Mouse (Mus musculus): ENCODE measurements around the gene Btbd19.

Btbd19 gene

DNA sequence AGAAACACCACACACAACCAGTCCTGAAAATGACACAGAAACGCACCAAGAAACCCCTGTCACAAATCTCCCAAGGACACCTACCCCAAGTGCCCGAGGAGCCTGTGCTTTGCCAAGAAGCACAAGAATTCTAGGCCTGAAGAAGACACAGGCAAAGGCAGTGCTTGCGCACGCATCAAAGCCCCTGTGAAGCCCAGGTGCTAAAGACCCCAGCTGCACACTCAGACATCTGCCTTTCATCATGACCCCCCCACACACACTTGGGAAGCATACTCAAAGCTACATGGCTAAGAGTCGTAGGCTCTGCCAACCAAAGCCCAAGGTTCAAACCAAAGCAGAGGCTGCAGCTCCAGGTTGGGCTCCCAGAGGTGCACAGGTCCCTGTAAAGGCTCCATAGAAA is 9.9 kb downstream of the Btbd19 start:
- DNase-seq (ENCODE audit: low read depth, low spot score) = no peak

DNA sequence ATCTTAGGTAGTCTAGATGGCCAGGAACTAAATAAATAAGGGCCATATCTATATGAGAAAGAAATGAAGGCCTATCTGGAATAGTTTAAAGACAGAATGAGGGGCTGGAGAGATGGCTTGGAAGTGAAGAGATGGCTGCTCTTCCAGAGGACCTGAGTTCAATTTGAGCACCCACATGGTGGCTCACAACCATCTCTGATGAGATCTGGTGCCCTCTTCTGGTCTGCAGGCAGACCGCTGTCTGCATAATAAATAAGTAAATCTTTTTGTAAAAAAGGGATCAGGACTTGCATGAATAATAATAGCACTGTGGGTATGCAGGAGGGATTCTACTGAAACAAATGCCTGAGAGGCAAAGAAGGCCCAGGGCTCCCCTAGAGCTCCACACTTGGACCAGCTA is 12.3 kb downstream of the Btbd19 start:
- DNase-seq (ENCODE audit: low read depth, low spot score) = no peak

DNA sequence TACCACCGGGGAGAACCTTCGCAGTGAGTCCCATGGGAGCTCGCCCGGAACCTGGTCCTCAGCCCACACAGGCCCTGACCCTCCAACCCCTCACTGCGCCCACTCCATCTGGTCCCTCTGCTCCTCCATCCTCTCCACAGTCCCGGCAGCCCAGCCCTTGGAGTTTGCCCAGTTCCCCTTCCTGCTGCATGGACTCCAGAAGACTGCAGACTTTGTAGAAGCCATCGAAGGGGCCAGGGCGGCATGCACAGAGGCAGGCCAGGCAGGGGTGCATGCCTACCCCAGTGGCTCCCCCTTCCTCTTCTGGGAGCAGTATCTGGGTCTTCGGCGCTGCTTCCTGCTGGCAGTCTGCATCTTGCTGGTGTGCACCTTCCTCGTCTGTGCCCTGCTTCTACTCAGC is 14.5 kb downstream of the Btbd19 start:
- DNase-seq (ENCODE audit: low read depth, low spot score) = no peak

DNA sequence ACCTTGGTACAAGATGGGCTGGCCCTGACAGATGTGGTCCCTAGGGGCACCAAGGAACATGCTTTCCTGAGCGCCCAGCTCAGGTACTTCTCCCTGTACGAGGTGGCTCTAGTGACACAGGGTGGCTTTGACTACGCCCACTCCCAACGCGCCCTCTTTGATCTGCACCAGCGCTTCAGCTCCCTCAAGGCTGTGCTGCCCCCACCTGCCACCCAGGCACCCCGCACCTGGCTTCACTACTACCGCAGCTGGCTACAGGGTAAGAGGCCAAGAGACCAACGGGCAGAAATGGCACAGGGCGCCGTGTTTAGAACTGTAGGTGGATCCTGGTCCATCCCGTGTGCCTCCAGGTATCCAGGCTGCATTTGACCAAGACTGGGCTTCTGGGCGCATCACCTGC is 15.3 kb downstream of the Btbd19 start:
- DNase-seq (ENCODE audit: low read depth, low spot score) = no peak

DNA sequence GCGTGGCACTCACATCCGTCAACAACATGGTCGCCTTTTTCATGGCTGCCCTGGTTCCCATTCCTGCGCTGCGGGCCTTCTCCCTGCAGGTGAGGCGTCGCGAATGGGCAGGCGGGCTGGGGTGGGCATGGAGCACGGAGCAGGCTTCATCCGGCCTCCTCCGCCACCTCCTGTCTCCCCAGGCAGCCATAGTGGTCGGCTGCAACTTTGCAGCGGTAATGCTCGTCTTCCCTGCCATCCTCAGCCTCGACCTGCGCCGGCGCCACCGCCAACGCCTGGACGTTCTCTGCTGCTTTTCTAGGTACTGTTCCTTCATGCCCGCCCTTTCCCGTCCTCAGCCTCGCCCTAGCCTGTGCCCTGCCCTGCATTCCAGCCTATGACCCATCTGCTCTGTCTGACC is 16.2 kb downstream of the Btbd19 start:
- no peak for DNase-seq (ENCODE audit: low read depth, low spot score)

DNA sequence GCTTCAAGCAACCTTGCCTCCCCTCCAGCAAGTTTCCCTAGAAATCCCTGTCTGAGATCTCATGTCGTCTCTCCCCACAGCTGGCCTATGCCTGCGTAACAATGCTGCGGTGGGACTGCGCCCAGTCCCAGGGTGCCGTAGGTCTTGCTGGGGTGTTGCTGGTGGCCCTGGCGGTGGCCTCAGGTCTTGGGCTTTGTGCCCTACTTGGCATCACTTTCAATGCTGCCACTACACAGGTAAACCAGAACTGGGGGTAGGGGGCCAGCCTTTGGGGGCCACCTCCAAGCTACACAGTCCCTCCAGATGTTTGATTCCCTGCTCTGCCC is 17.0 kb downstream of the Btbd19 start:
- DNase-seq (ENCODE audit: low read depth, low spot score) = no peak

DNA sequence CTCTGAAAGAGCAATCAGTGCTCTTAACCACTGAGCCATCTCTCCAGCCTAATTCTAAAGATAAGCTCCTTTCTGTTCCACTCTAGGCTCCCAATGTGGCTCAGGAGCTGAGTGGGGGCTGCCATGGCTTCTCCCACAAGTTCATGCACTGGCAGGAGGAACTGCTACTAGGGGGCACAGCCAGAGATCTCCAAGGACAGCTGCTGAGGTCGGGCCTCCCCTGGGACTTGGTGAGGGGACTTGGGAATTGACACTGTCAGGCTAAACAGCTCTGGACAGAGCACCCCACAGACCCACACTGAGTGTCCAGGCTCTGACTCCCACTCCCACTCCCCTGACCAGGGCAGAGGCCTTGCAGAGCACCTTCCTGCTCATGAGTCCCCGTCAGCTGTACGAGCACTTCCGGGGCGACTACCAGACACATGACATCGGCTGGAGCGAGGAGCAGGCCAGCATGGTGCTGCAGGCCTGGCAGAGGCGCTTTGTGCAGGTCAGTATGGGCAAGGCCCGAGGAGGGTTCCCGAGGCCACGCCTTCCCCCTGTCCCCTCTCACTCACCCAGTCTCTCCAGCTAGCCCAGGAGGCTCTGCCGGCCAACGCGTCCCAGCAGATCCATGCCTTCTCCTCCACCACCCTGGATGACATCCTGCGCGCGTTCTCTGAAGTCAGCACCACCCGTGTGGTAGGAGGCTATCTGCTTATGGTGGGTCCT is 17.6 kb downstream of the Btbd19 start:
- DNase-seq (ENCODE audit: low read depth, low spot score) = no peak

DNA sequence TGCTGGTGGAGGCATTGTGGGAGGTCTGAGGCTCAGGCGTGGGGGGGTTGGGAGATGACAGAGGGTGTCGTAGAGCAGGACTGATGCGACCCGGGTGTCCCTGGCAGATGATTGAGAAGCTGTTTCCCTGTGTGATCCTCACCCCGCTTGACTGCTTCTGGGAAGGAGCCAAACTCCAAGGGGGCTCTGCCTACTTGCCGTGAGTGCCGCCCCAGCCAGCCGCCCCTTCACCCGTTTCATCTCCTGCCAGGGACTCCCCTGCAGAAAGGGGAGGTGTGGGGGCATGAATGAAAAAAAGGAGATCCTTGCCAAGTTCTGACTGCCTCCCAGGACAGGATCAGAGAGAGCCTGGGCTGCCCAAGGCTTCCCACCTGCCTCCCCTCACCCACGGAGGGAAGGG is 20.4 kb downstream of the Btbd19 start:
- no peak for DNase-seq (ENCODE audit: low read depth, low spot score)

DNA sequence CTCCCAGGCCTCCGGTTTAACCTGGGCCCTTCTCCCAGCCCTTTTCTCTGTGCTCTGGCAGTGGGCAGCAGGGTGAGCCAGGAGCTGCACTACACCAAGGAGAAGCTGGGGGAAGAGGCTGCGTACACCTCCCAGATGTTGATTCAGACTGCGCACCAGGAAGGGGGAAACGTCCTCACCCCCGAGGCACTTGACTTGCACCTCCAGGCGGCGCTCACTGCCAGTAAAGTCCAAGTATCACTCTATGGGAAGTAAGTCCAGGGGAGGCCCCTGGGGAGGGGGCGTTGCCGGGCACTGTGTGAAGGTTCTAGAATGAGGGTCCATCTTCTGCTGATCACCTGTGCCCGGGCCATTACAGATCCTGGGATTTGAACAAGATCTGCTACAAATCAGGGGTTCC is 20.9 kb downstream of the Btbd19 start:
- no peak for DNase-seq (ENCODE audit: low read depth, low spot score)

DNA sequence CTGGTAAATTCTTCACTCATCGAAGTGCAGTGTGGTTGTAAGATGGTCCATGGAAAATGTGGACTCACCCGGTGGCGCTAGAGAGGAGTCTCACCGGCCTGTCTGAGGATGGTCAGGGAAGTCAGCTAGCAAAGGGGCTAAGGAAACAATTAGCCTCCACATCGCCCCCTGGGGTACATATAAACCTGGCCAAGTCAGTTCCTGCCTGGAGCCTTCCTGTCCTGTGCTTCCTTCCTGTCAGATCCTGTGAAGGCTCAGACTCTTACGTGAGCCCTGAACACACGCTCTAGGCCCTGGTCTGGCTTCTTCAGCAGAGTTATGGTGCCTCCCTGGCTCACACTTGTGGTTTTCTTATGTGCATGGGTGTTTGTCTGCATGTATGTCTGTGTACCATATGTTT is 24.3 kb downstream of the Btbd19 start:
- DNase-seq (ENCODE audit: low read depth, low spot score) = no peak

DNA sequence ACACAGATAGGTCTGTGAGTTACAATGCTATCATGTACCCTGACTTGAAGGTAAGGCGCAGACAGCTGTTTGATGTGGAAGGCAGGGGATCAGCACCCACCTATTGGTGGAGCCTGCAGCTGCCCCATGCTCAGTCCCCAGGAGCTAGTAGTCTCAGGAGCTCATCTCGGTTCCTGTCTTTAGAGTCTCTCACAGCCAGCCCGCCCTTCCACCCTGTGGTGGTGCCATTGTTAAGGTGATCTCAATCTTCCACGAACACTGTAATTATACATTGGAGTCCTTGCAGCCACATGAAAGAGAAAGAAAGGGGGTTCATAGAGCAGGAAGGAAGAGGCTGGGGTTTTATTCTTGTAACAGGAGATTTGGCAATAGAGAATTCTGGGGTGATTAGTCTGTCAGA is 25.5 kb downstream of the Btbd19 start:
- no peak for DNase-seq (ENCODE audit: low read depth, low spot score)

DNA sequence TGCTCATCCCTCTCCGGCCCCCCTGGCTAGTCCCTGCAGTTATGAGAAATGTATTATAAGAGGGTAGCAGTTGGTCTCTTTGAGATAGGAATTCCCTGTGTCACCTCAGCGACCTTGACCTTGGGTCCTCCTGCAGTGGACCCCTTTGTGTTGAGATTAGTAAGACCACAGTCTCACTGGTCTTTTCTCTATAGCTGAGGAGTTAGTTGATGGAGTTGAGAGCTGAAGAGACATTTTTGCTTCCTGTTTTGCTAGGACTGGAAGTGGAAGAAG is 26.8 kb downstream of the Btbd19 start:
- no peak for DNase-seq (ENCODE audit: low read depth, low spot score)

DNA sequence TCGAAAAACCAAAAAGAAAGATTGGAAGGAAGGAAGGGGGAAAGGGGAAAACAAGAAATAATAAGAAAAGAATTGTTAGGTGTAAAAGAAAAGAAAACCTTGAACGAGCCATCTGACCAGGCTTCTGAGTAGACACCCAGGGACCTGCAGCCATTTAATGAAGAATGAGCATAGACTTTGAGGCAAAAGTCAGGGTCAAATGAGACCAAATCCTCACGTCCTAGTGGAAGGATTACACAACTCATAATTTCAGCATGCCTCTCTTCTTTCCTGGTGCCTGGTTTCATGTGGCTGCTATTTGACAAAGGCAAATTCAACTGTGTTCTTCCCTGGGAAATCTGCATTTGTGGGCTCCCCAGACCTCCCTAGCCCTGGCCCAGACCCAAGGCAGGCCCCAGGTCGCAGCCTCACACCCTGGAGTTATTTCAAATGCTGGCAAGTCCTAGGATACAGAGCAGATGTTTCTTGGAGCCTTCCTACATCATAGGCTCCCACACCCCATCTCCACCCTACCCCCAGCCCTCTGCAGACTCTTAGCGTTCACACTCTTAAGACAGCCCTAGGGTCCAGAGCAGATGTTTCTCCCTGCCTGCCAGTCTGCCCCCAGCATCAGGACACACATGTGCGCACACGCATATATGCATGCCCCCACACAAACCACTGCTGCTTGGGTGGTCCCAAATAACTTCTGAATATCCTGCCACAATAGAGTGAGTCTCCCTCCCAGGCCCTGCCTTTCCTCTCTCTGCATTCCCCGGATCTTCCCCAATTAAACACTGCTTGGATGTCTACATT is 27.4 kb downstream of the Btbd19 start:
- DNase-seq (ENCODE audit: low read depth, low spot score) = no peak

DNA sequence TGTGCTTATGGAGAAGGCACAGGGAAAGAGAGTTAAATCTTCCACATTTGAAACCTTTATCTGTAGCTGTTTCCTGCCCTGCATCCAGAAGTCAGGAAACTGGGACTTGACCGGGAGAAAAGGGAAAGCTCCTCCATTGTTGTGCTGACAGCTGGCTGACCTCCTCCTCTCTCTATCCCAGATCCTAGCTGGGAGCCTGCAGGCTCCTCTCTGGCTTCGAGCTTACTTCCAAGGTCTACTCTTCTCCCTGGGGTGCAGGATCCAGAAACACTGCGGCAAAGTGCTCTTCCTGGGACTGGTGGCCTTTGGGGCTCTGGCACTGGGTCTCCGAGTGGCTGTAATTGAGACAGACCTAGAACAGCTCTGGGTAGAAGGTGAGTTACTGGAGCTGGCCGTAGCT is 28.9 kb downstream of the Btbd19 start:
- DNase-seq (ENCODE audit: low read depth, low spot score) = no peak

DNA sequence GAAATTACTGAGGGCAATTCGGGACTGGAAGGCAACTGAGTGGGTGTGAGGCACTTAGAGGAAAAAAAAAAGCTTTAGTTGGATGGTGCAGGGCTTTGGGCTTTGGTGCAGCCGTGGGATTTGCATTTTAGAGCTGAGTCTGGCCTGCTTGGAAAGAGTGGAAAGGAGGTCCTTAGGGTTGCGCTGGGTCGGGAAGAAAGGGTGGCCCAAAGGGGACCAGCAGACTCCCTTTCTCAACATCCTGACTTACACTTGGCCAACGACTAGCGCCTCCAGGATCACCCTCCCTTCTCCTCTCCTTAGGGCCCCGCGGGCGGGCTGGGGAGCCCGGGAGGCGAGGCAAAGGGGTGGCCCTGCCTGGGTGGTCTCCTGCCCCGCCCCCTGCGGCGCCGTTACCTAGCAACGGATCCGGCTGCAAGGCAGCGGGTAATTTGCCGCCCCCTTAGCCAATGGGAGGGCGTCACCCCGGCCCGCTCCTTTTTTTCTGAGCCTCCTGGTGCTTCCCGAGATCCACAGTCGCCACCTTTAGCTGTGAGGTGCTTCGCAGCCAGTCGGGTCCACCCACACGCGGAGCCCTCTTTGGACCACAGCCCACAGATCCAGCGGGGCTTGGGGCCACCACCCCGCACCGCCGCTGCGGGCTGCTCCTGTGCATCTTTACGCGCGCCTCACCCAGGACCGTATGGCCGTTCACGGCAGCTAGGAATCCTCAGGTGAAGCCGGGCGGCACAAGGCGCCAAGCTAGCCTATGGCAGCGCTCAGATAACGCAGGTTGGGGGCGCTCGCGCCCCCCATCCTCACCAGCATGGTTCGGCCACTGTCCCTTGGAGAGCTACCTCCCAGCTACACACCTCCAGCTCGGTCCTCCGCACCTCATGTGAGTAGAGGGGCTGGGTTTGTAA is 29.7 kb downstream of the Btbd19 start, which contains the start of gene Ptch2:
Gene Ptch2, plus strand, starts transcription at position 525 of the 902 bp plus-strand sequence.
- peak; percentile 58 for DNase-seq (ENCODE audit: low read depth, low spot score)

DNA sequence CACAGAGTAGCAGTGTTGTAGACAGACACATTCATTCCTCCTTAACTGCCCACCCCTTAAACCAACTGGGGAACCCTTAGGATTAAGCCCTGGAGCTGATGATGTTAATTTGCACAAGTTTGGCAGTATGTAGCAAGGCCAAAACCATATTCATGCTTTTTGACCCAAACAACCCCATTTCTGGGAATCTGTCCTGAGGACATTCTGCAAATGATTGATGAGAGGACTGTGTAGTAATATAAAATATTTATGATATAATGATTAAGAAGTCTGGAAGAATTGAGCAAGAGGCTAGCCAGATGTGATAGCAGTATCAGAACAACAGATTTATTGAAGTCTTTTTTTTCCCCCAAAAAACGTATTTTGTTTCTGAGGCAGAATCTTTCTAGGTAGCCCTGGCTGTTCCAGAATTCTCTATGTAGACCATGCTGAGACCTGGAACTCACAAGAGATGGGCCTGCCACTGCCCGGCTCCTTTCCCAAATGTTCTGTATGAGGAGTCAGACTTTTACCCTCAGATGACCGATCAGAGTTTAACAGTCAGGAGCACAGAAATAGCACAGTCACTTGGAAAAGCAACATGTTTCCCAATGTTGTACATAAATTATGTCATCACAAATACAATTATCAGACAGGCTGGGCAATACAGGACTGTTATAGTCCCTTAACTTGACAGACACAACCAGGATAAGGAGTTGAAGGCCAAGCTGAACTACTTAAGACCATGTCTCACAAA is 30.7 kb downstream of the Btbd19 start:
- no peak for DNase-seq (ENCODE audit: low read depth, low spot score)

DNA sequence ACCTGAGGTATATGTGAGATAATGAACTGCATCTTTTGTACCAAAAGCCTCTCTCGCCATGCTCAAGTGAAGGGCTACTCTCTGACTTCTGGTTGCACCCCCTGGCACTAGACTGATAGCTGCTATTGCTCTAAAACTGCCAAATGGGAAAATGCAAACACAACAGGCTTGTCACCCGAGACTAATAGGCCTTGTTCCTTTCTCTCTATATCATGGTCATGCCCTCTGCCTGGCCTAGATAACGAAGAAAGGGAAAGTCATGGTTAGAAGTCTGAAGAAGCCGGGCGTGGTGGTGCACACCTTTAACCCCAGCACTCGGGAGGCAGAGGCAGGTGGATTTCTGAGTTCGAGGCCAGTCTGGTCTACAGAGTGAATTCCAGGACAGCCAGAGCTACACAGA is 34.9 kb downstream of the Btbd19 start:
- DNase-seq (ENCODE audit: low read depth, low spot score) = no peak

DNA sequence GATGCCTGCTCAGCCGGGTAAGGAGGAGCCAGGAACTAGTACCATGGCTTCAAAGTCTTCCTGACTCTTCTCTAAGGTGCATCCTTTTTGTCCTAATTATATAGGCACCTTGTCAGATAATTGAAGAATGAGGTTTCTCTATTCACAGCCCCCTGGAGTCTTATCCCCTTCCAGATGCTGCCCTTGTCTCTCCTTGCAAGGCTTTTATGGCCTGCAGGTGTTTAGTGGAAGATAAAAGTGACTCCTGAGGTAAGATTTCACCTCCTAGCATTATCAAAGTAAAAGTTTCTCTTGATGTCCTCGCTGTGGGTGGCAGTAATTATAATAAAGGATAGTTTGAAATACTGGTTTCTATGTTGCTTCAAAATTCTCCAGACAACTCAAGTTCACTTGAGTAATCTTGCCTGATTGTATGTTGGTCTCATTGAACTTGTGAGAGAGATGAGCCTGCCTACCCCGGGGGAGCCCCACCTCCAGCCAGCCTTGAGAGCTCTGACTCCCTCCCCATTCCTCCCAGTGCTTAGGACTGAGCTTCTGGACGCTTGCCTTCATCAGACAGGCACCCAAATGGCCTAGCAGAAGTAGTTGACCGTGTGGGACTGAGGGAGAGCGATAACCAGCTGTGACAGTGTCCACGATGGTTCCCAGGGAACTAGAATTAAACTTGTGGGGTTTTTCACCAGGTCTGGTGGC is 37.4 kb downstream of the Btbd19 start:
- DNase-seq (ENCODE audit: low read depth, low spot score) = no peak

DNA sequence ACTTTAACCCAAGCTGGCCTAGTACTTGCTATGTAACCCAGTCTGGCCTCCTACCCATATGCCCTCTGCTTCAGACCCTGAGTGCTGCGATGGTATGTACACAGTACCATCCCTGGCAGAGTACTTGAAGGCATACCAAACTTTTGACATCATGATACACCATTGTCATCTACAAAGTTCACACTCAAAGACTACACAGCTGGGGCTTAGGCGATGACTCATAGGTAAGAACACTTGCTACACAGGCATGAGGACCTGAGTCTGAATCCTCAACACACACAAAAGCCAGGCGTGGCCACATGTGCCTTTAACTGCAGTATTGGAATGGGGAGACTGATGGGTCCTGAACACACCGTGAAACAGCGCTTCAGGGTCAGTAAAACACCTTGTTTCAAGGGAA is 54.3 kb downstream of the Btbd19 start:
- no peak for DNase-seq (ENCODE audit: low read depth, low spot score)

DNA sequence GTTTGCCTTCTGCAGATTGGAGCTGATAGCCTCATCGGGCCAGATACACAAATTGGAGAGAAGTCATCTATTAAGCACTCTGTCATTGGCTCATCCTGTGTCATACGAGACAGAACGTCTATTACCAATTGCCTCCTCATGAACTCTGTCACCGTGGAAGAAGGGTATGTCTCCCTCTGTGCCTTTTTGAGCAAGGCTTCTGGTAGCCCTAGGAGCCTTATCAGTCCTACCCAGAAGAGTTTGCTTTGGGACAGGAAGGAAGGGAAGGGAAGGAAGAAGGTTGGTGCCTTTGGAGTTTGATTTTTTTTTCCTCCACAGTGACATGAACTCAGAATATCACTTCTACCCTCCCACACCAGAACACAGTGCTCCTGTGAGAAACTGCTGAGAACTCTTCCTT is 54.9 kb downstream of the Btbd19 start:
- no peak for DNase-seq (ENCODE audit: low read depth, low spot score)

DNA sequence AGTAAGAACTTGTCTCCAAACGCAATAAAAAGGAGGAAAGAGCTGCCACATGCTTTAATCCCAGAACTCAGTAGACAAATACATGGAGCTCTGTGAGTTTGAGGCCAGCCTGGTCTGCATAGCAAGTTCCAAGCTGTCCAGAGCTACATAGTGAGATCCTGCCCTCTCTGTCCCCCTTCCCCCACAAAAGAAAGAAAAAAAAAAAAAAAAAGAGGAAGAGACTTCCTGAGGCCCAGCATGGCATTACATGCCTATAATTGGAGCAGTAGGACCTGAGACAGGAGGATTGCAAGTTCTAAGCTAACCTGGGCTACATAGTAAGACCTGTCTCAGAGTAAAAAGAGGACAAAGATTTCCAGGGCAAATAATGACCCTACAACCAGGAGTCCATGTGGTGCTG is 55.9 kb downstream of the Btbd19 start:
- no peak for DNase-seq (ENCODE audit: low read depth, low spot score)
